Comparison of ENCODE assay signal across 9 mouse cellular contexts in the genomic region with DNA sequence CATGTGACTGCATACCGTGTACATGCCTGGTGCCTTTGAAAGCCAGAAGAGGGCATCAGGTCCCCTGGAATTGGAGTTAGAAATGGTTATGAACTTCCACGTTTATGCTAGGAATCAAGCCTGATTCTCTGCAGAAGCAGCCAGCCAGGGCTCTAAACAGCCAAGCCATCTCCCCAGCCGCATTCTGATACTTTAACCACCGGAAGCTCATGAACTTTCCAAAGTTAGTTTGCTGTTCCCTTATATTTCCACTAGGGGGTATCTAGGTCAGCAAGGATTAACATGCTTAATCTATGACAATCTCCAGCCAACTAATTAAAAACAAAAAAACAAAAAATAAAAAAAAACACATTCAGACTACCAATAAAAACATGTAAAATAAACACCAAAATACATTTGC. TPM values are rescaled to one million over a fixed set of nuclear protein-coding genes. Genes with fewer than 3 reads are reported as not detected.
A peak's percentile ranks its signal among the peaks of the same experiment; 100 is the strongest.
DNase-seq lines count a peak whose midpoint lies in the region; ATAC-seq lines count a peak whose summit lies in the region.
"Had no signal": no experiment of that assay in that cellular context is flagged by ENCODE, and none has a peak within 500 bp of the region (broad histone marks: within the 10 kb centered on the region; RNA-seq: fewer than 3 reads in every experiment).

No protein-coding gene starts in this region.

- ATAC-seq in megakaryocyte progenitor cell, adult 5-6 weeks (replicated peaks; ENCODE audit: poor library complexity) = peak; percentile 85

- intact Hi-C loops in left cerebral cortex, postnatal 36 days (cut with DNase I) = no loop called here

- DNase-seq in kidney, adult 9 months = peak; percentile 56
- DNase-seq in kidney, postnatal 14 days = no peak
- DNase-seq in CD4-positive, CD25-positive, alpha-beta regulatory T cell, adult 2 months (ENCODE audit: low read depth, low spot score) = peak; percentile 65
- peak; percentile 37 for DNase-seq in NIH3T3 (ENCODE audit: low read depth)
- DNase-seq in left cerebral cortex, postnatal 36 days (ENCODE audit: low spot score in 2 of 2) = no peak
- DNase-seq in heart, adult 18-20 months = no peak
- DNase-seq in ovary, adult 18-20 months (ENCODE audit: low spot score) = no peak
- DNase-seq: adrenal gland, adult 8-10 months had no signal

RNA-seq across cellular contexts. Expression of gene Mas1, which starts 9.9 kb away (rescaled TPM):
- total RNA-seq in megakaryocyte progenitor cell, adult 5-6 weeks (2015) = not detected in 2 replicates
- total RNA-seq in megakaryocyte progenitor cell, adult 5-6 weeks (2017) = not detected in 2 replicates
- total RNA-seq in left cerebral cortex, postnatal 36 days (2021) = 10 to 100 TPM; 27.4 to 35.8 TPM
- under 1 TPM; 0.46 to 0.60 TPM for total RNA-seq in heart, adult 18-20 months (2021)

RNA-seq across cellular contexts. Expression of gene Mrgprh, which starts 17.8 kb away (rescaled TPM):
- total RNA-seq in megakaryocyte progenitor cell, adult 5-6 weeks (2015) = not detected in 2 replicates
- not detected in 2 replicates for total RNA-seq in megakaryocyte progenitor cell, adult 5-6 weeks (2017)
- total RNA-seq in left cerebral cortex, postnatal 36 days (2021) = under 1 TPM in 1 of 2 experiments, not detected in 1; 0.37 TPM
- total RNA-seq in heart, adult 18-20 months (2021) = 1 to 10 TPM; 6.0 to 7.0 TPM

RNA-seq across cellular contexts. Expression of gene Pnldc1, which starts 52.0 kb away (rescaled TPM):
- 1.3 and 1.4 TPM in 2 replicates for total RNA-seq in megakaryocyte progenitor cell, adult 5-6 weeks (2015)
- total RNA-seq in megakaryocyte progenitor cell, adult 5-6 weeks (2017) = 3.5 TPM in 1 of 2 replicates, not detected in the other
- total RNA-seq in left cerebral cortex, postnatal 36 days (2021) = 1 to 10 TPM; 1.4 to 1.8 TPM
- under 1 TPM; 0.18 to 0.74 TPM for total RNA-seq in heart, adult 18-20 months (2021)

RNA-seq across cellular contexts. Expression of gene Tcp1, which starts 57.4 kb away (rescaled TPM):
- total RNA-seq in megakaryocyte progenitor cell, adult 5-6 weeks (2015) = 568 and 575 TPM in 2 replicates
- 901 and 1,100 TPM in 2 replicates for total RNA-seq in megakaryocyte progenitor cell, adult 5-6 weeks (2017)
- total RNA-seq in left cerebral cortex, postnatal 36 days (2021) = 100 to 1,000 TPM; 193 to 198 TPM
- total RNA-seq in heart, adult 18-20 months (2021) = 100 to 1,000 TPM; 191 to 206 TPM

RNA-seq across cellular contexts. Expression of gene Mrpl18, which starts 58.1 kb away (rescaled TPM):
- 168 and 184 TPM in 2 replicates for total RNA-seq in megakaryocyte progenitor cell, adult 5-6 weeks (2015)
- total RNA-seq in megakaryocyte progenitor cell, adult 5-6 weeks (2017) = 213 TPM in 2 replicates
- 10 to 100 TPM; 54.0 to 56.0 TPM for total RNA-seq in left cerebral cortex, postnatal 36 days (2021)
- total RNA-seq in heart, adult 18-20 months (2021) = 100 to 1,000 TPM; 163 to 179 TPM

Comparison
In these comparisons a context has a peak if more than half of its experiments do, and no peak if none do; other contexts are left out.
1. DNase-seq: peak in kidney, adult 9 months (single experiment), CD4-positive, CD25-positive, alpha-beta regulatory T cell, adult 2 months (single experiment) and NIH3T3 (single experiment); none in kidney, postnatal 14 days (single experiment), left cerebral cortex, postnatal 36 days (0 of 2), heart, adult 18-20 months (0 of 2) and ovary, adult 18-20 months (single experiment).
2. RNA of gene Mas1, which starts 9.9 kb away (total RNA-seq): 27.4 to 35.8 TPM in left cerebral cortex, postnatal 36 days; 0.46 to 0.60 TPM in heart, adult 18-20 months and not detected in megakaryocyte progenitor cell, adult 5-6 weeks; every median in the first group is over 10 times any median in the second.
3. RNA of gene Mrgprh, which starts 17.8 kb away (total RNA-seq): 6.0 to 7.0 TPM in heart, adult 18-20 months; 0.37 TPM in left cerebral cortex, postnatal 36 days and not detected in megakaryocyte progenitor cell, adult 5-6 weeks; every median in the first group is over 4 times any median in the second.